Mouse (Mus musculus): ENCODE measurements around the gene Smim11. TPM values are rescaled to one million over a fixed set of nuclear protein-coding genes. Genes with fewer than 3 reads are reported as not detected.

Smim11 gene
- polyA plus RNA-seq, 1 experiment = 4.7 TPM

DNA sequence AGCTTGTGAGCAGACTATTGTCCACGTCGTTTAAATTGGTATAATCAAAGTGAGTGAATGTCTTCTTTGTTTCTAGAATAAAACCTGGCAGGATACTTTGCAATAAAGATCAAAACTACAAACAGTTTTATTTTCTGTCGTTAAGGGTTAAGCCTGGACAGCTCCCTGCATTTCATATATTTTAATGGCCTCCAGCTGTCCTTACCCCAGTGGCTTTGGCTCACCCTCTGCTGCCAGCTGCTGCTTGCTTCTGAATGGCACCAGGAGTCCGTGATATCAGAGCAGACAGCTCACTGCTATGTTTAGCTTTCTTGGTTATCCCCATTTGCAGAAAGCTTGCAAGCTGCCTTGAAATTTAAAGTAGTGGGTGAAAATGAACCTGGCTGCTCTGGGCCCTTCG lies 903 bp downstream of the Smim11 start:
- Histone ChIP-seq H3K4me3 (ENCODE audit: control insufficient read depth, low read depth, low read length) (peak overlapping the region; percentile 97; the same call in 1 of the 2 replicates), H3K27me3 (ENCODE audit: control insufficient read depth, insufficient read depth, low read length) (no peaks in the 10 kb centered on the region), H3K27ac (ENCODE audit: control insufficient read depth, insufficient read depth, low read depth, low read length) (no peak overlapping the region), H3K36me3 (ENCODE audit: control insufficient read depth, insufficient read depth, low read length) (no peaks in the 10 kb centered on the region), H3K4me1 (ENCODE audit: control insufficient read depth, insufficient read depth, low read length) (peaks cover 13% of the 10 kb centered on the region)
- TF ChIP-seq CTCF (IDR thresholded peaks at IDR 0.05; ENCODE audit: control insufficient read depth, insufficient read depth, insufficient replicate concordance, low read depth, low read length) (no peak), POLR2A (IDR thresholded peaks at IDR 0.05; ENCODE audit: control insufficient read depth, low read depth, low read length) (no peak)

DNA sequence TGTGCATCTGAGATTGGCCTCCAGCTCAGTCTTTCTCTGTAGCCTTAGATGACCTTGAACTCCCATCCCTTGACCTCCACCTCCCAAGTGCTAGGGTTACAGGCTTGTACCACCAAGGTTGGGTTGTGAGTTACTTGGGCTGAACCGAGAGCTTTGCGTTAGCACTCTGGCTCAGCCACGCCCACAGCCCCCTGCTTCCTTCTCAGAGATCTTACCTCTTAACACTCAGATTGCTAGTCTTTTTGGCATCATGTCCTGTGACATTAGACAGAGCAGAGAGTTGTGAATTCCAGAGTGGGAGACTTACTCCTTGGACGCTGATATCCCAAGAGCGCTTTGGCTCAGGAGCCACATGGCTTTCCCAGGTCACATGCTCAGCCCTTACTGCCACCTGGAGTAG lies 1.4 kb downstream of the Smim11 start:
- TF ChIP-seq POLR2A (IDR thresholded peaks at IDR 0.05; ENCODE audit: control insufficient read depth, low read depth, low read length) (no peak), CTCF (IDR thresholded peaks at IDR 0.05; ENCODE audit: control insufficient read depth, insufficient read depth, insufficient replicate concordance, low read depth, low read length) (no peak)
- no peak overlapping the region for H3K4me3 ChIP-seq (ENCODE audit: control insufficient read depth, low read depth, low read length)
- H3K4me1 ChIP-seq (ENCODE audit: control insufficient read depth, insufficient read depth, low read length) = peaks cover 13% of the 10 kb centered on the region
- no peaks in the 10 kb centered on the region for H3K36me3 ChIP-seq (ENCODE audit: control insufficient read depth, insufficient read depth, low read length)
- no peaks in the 10 kb centered on the region for H3K27me3 ChIP-seq (ENCODE audit: control insufficient read depth, insufficient read depth, low read length)
- no peak overlapping the region for H3K27ac ChIP-seq (ENCODE audit: control insufficient read depth, insufficient read depth, low read depth, low read length)

DNA sequence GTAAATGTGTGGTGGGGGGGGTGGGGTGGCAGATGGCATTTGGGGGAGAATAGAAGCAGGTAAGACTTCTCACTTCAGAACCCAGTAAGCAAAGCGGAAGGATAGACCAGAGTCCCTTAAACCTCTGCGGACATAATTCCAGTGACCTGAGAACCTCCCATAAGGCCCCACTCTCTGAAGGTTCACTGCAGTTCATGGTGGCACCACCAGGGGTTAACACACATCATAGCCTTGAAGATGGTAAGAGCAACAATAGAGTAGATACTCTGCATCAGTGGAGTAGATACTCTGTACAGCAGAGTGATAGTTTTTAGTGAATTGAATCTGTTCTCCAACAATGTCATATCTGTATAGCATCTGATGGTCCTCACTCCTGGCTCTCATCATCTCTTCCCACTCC lies 4.4 kb downstream of the Smim11 start:
- Histone ChIP-seq H3K27ac (ENCODE audit: control insufficient read depth, insufficient read depth, low read depth, low read length) (no peak overlapping the region), H3K27me3 (ENCODE audit: control insufficient read depth, insufficient read depth, low read length) (no peaks in the 10 kb centered on the region), H3K4me3 (ENCODE audit: control insufficient read depth, low read depth, low read length) (no peak overlapping the region), H3K36me3 (ENCODE audit: control insufficient read depth, insufficient read depth, low read length) (no peaks in the 10 kb centered on the region), H3K4me1 (ENCODE audit: control insufficient read depth, insufficient read depth, low read length) (peaks cover 10% of the 10 kb centered on the region)
- TF ChIP-seq POLR2A (IDR thresholded peaks at IDR 0.05; ENCODE audit: control insufficient read depth, low read depth, low read length) (no peak), CTCF (IDR thresholded peaks at IDR 0.05; ENCODE audit: control insufficient read depth, insufficient read depth, insufficient replicate concordance, low read depth, low read length) (no peak)

DNA sequence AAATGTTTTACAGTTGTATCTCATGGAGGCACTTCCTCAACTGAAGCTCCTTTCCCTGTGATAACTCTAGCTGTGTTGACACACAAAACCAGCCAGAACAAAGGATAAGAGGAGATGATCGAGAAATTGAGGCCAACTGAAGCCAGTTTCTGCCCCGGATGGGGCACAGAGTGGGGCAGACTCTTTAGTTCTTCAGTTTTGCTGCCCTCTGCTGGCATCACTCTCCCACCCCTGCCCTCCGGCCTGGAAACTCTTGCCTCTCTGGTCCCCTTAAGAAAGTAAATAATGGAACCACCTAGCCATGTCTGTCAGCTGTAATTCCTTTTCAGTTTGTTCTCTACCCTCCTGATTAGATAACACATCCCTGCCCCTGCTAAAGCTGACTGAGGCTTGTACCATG lies 6.9 kb downstream of the Smim11 start:
- Histone ChIP-seq H3K4me1 (ENCODE audit: control insufficient read depth, insufficient read depth, low read length) (no peaks in the 10 kb centered on the region), H3K4me3 (ENCODE audit: control insufficient read depth, low read depth, low read length) (no peak overlapping the region), H3K27me3 (ENCODE audit: control insufficient read depth, insufficient read depth, low read length) (no peaks in the 10 kb centered on the region), H3K27ac (ENCODE audit: control insufficient read depth, insufficient read depth, low read depth, low read length) (no peak overlapping the region), H3K36me3 (ENCODE audit: control insufficient read depth, insufficient read depth, low read length) (no peaks in the 10 kb centered on the region)
- TF ChIP-seq CTCF (IDR thresholded peaks at IDR 0.05; ENCODE audit: control insufficient read depth, insufficient read depth, insufficient replicate concordance, low read depth, low read length) = no peak
- no peak for TF ChIP-seq POLR2A (IDR thresholded peaks at IDR 0.05; ENCODE audit: control insufficient read depth, low read depth, low read length)

GRCm38 (mm10) chr16:92309126-92309525 lies 8.0 kb downstream of the Smim11 start:
- Histone ChIP-seq H3K27ac (ENCODE audit: control insufficient read depth, insufficient read depth, low read depth, low read length) (no peak overlapping the region), H3K4me1 (ENCODE audit: control insufficient read depth, insufficient read depth, low read length) (no peaks in the 10 kb centered on the region), H3K36me3 (ENCODE audit: control insufficient read depth, insufficient read depth, low read length) (no peaks in the 10 kb centered on the region), H3K27me3 (ENCODE audit: control insufficient read depth, insufficient read depth, low read length) (no peaks in the 10 kb centered on the region), H3K4me3 (ENCODE audit: control insufficient read depth, low read depth, low read length) (no peak overlapping the region)
- no peak for TF ChIP-seq POLR2A (IDR thresholded peaks at IDR 0.05; ENCODE audit: control insufficient read depth, low read depth, low read length)
- TF ChIP-seq CTCF (IDR thresholded peaks at IDR 0.05; ENCODE audit: control insufficient read depth, insufficient read depth, insufficient replicate concordance, low read depth, low read length) = no peak

DNA sequence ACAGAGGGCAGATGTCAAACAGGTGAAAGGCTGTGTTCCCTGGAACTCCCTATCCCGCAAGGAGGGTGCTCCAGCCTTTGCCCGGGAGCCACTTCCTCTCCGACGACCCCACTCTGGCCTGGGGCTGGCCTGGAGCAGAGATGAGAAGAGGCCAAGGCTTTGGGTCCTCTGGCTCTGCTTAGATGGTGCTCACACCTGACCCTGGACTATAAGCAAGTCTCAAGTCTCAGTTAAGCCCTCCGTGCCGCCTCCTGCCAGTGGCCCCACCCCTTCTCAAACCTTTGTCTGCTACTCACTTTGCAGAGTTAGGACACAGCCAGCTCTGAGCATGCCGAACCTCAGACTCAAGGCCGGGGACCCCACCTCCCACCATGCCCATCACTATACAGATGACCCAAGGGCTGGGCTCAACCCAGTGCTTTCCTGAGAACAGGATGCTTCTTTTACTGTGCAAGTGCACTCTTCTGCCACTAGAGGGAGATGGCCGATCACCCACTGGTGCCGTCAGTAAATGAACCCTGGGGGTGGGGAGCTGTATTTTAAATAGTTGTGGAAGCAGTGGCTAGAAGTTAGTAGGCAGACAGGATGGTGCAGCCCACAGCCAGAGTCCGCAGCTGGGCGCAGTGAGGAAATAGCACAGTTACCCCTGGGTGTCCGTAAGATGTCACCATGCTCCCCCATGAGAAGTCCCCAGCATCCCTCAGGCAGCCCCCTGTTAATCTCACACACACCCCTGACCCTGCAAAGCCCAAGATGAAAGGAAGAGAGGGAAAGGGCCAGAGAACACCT lies 13.1 kb downstream of the Smim11 start:
- TF ChIP-seq POLR2A (IDR thresholded peaks at IDR 0.05; ENCODE audit: control insufficient read depth, low read depth, low read length) = no peak
- peak; percentile 66 for TF ChIP-seq CTCF (IDR thresholded peaks at IDR 0.05; ENCODE audit: control insufficient read depth, insufficient read depth, insufficient replicate concordance, low read depth, low read length)
- Histone ChIP-seq H3K4me1 (ENCODE audit: control insufficient read depth, insufficient read depth, low read length) (no peaks in the 10 kb centered on the region), H3K27ac (ENCODE audit: control insufficient read depth, insufficient read depth, low read depth, low read length) (no peak overlapping the region), H3K27me3 (ENCODE audit: control insufficient read depth, insufficient read depth, low read length) (no peaks in the 10 kb centered on the region), H3K36me3 (ENCODE audit: control insufficient read depth, insufficient read depth, low read length) (no peaks in the 10 kb centered on the region), H3K4me3 (ENCODE audit: control insufficient read depth, low read depth, low read length) (no peak overlapping the region)

GRCm38 (mm10) chr16:92316049-92316738 lies 15.1 kb downstream of the Smim11 start:
- Histone ChIP-seq H3K36me3 (ENCODE audit: control insufficient read depth, insufficient read depth, low read length) (no peaks in the 10 kb centered on the region), H3K27ac (ENCODE audit: control insufficient read depth, insufficient read depth, low read depth, low read length) (no peak overlapping the region), H3K27me3 (ENCODE audit: control insufficient read depth, insufficient read depth, low read length) (no peaks in the 10 kb centered on the region), H3K4me1 (ENCODE audit: control insufficient read depth, insufficient read depth, low read length) (no peaks in the 10 kb centered on the region), H3K4me3 (ENCODE audit: control insufficient read depth, low read depth, low read length) (no peak overlapping the region)
- TF ChIP-seq CTCF (IDR thresholded peaks at IDR 0.05; ENCODE audit: control insufficient read depth, insufficient read depth, insufficient replicate concordance, low read depth, low read length) = no peak
- no peak for TF ChIP-seq POLR2A (IDR thresholded peaks at IDR 0.05; ENCODE audit: control insufficient read depth, low read depth, low read length)
